Mouse (Mus musculus) MEL (cell line): ENCODE results near the gene Syn1. TPM values are rescaled to one million over a fixed set of nuclear protein-coding genes. Genes with fewer than 3 reads are reported as not detected.

ENCODE experiments used
- DNase-seq: peaks from one replicate; pipeline ENCODE4 v3.0.0; 2011; ENCODE audit warnings: low read depth, low spot score
- H3K27ac ChIP-seq: 2 replicates; pipeline ENCODE4 v1.5.1; 2012; ENCODE audit warnings: low read depth, mild to moderate bottlenecking, control low read depth, low read length, moderate library complexity; ENCODE audit not compliant: control insufficient read depth
- H3K27me3 ChIP-seq, 2 experiments: fragments of 150-350 bp in 1 of 2; sonication (generic) in 1 of 2; 2 replicates each; pipeline ENCODE4 v1.6.1; 2012; ENCODE audit warnings: low read length in 2 of 2, mild to moderate bottlenecking in 2 of 2, improper control_type of control experiment in 1 of 2, moderate library complexity in 1 of 2; ENCODE audit not compliant: insufficient read depth in 2 of 2, control insufficient read depth in 1 of 2
- H3K36me3 ChIP-seq, 2 experiments: 2 replicates each; pipeline ENCODE4 v1.6.1; 2012 to 2014; ENCODE audit warnings: low read length in 2 of 2, improper control_type of control experiment in 1 of 2, inconsistent platforms in 1 of 2, mild to moderate bottlenecking in 1 of 2; ENCODE audit not compliant: insufficient read depth in 2 of 2, control insufficient read depth in 1 of 2
- H3K4me1 ChIP-seq, 2 experiments: fragments of 150-350 bp in 1 of 2; sonication (generic) in 1 of 2; 2 replicates each; pipeline ENCODE4 v1.6.1; 2012; ENCODE audit warnings: low read length in 2 of 2, improper control_type of control experiment in 1 of 2, mild to moderate bottlenecking in 1 of 2; ENCODE audit not compliant: insufficient read depth in 2 of 2, control insufficient read depth in 1 of 2
- H3K4me3 ChIP-seq, 2 experiments: fragments of 150-350 bp in 1 of 2; sonication (generic) in 1 of 2; 2 replicates each; pipeline ENCODE4 v1.5.1; 2012; ENCODE audit warnings: low read depth in 2 of 2, low read length in 2 of 2, mild to moderate bottlenecking in 2 of 2, moderate library complexity in 2 of 2, control low read depth in 1 of 2, improper control_type of control experiment in 1 of 2; ENCODE audit not compliant: control insufficient read depth in 1 of 2, insufficient read depth in 1 of 2
- H3K79me2 ChIP-seq: 2 replicates; pipeline ENCODE4 v1.6.1; 2012; ENCODE audit warnings: mild to moderate bottlenecking, low read length, moderate library complexity; ENCODE audit not compliant: control insufficient read depth, poor library complexity, insufficient read depth
- H3K9ac ChIP-seq: 2 replicates; pipeline ENCODE4 v1.6.1; 2012; ENCODE audit warnings: low read depth, mild to moderate bottlenecking, control low read depth, low read length, moderate library complexity; ENCODE audit not compliant: control insufficient read depth, poor library complexity, severe bottlenecking
- H3K9me3 ChIP-seq: fragments of 150-350 bp; sonication (generic); replicated peaks from 2 replicates; pipeline ENCODE4 v1.6.1; 2012; ENCODE audit warnings: mild to moderate bottlenecking, low read length, improper control_type of control experiment, moderate library complexity; ENCODE audit not compliant: insufficient read depth
- BHLHE40 ChIP-seq: IDR thresholded peaks from 2 replicates; pipeline ENCODE4 v1.6.1; 2012; ENCODE audit warnings: low read depth, mild to moderate bottlenecking, inconsistent platforms, low read length, improper control_type of control experiment, borderline replicate concordance
- CTCF ChIP-seq, 3 experiments: IDR thresholded peaks in 2 of 3; conservative IDR thresholded peaks in 1 of 3; 2 replicates each; pipeline ENCODE4 v1.5.1; 2011 to 2012; ENCODE audit warnings: low read length in 3 of 3, low read depth in 2 of 3, mild to moderate bottlenecking in 2 of 3, improper control_type of control experiment in 1 of 3, inconsistent platforms in 1 of 3, mixed read lengths in 1 of 3, moderate library complexity in 1 of 3; ENCODE audit not compliant: control insufficient read depth in 1 of 3, insufficient read depth in 1 of 3, poor library complexity in 1 of 3, severe bottlenecking in 1 of 3
- E2F4 ChIP-seq: IDR thresholded peaks from 2 replicates; pipeline ENCODE4 v1.6.1; 2011; ENCODE audit warnings: low read depth, low read length, improper control_type of control experiment, borderline replicate concordance
- GABPA ChIP-seq: IDR thresholded peaks from 2 replicates; pipeline ENCODE4 v1.6.1; 2012; ENCODE audit warnings: low read depth, mild to moderate bottlenecking, inconsistent platforms, low read length, improper control_type of control experiment, moderate library complexity
- GATA1 ChIP-seq: IDR thresholded peaks from 2 replicates; pipeline ENCODE4 v1.6.1; 2011; ENCODE audit warnings: low read depth, low read length, improper control_type of control experiment
- MAZ ChIP-seq: IDR thresholded peaks from 2 replicates; pipeline ENCODE4 v1.6.1; 2012; ENCODE audit warnings: low read depth, mild to moderate bottlenecking, inconsistent platforms, low read length, improper control_type of control experiment
- POLR2A ChIP-seq, 2 experiments: IDR thresholded peaks; 2 replicates each; pipeline ENCODE4 v1.6.1; 2011 to 2012; ENCODE audit warnings: low read length in 2 of 2, mild to moderate bottlenecking in 2 of 2, control low read depth in 1 of 2, improper control_type of control experiment in 1 of 2, low read depth in 1 of 2, moderate library complexity in 1 of 2; ENCODE audit not compliant: control insufficient read depth in 1 of 2, insufficient read depth in 1 of 2, poor library complexity in 1 of 2
- POLR2AphosphoS5 ChIP-seq: IDR thresholded peaks from 2 replicates; pipeline ENCODE4 v1.6.1; 2012; ENCODE audit warnings: low read depth, borderline replicate concordance, mild to moderate bottlenecking, inconsistent platforms, low read length, moderate library complexity, mixed read lengths
- SIN3A ChIP-seq: IDR thresholded peaks from 2 replicates; pipeline ENCODE4 v1.6.1; 2012; ENCODE audit warnings: low read length, improper control_type of control experiment, inconsistent platforms
- TCF12 ChIP-seq: IDR thresholded peaks from 2 replicates; pipeline ENCODE4 v1.6.1; 2014; ENCODE audit warnings: low read depth, mild to moderate bottlenecking, inconsistent platforms, low read length, improper control_type of control experiment, moderate library complexity
- UBTF ChIP-seq: IDR thresholded peaks from 2 replicates; pipeline ENCODE4 v1.6.1; 2012; ENCODE audit warnings: low read depth, mild to moderate bottlenecking, inconsistent platforms, low read length, improper control_type of control experiment, moderate library complexity, borderline replicate concordance; ENCODE audit not compliant: insufficient read depth
- ZKSCAN1 ChIP-seq: IDR thresholded peaks from 2 replicates; pipeline ENCODE4 v1.6.1; 2012; ENCODE audit warnings: low read depth, mild to moderate bottlenecking, inconsistent platforms, low read length, improper control_type of control experiment, moderate library complexity
- polyA plus RNA-seq, 2 experiments: library from polyadenylated mRNA; stranded (reverse) in 1 of 2; unstranded in 1 of 2; fragments of >175 nt in 1 of 2; fragments of >200 nt in 1 of 2; gene quantifications; 2 replicates each; pipeline versions ENCODE4 v1.2.1 to v1.2.4; 2012; ENCODE audit warnings: low replicate concordance in 2 of 2, low read depth in 1 of 2; ENCODE audit not compliant: insufficient read length in 2 of 2, insufficient read depth in 1 of 2, missing spikeins in 1 of 2
- total RNA-seq: library from RNA; depleted of rRNA; stranded (reverse); fragments of 300-350 nt; gene quantifications from 2 replicates; pipeline ENCODE4 v1.2.3, GENCODE M21; 2012

Syn1 gene
- total and polyA plus RNA-seq, 3 experiments: 0.08 to 0.22 TPM; not detected in 1

GRCm38 (mm10) chrX:20868091-20868490 is 52.7 kb downstream of the Syn1 start:
- TF ChIP-seq POLR2AphosphoS5 (no peak), MAZ (no peak), E2F4 (no peak), GATA1 (no peak), SIN3A (no peak), CTCF (IDR thresholded peaks at IDR 0.05 in 2 of 3, conservative IDR thresholded peaks at IDR 0.05 in 1 of 3; ENCODE audit: control insufficient read depth in 1 of 3, insufficient read depth in 1 of 3, low read depth in 2 of 3, low read length in 3 of 3, poor library complexity in 1 of 3, severe bottlenecking in 1 of 3) (no peak), UBTF (no peak), ZKSCAN1 (no peak)
- TF ChIP-seq, all 39 proteins: peak for 0

GRCm38 (mm10) chrX:20863161-20864101 is 57.4 kb downstream of the Syn1 start:
- no peaks in the 10 kb centered on the region for H3K79me2 ChIP-seq
- no peak overlapping the region for H3K27ac ChIP-seq
- H3K36me3 ChIP-seq: peaks cover 0 to 2% of the 10 kb centered on the region in 2 experiments; a peak in 1 of 4 replicates
- no peaks in the 10 kb centered on the region for H3K27me3 ChIP-seq
- H3K4me3 ChIP-seq: no peak overlapping the region
- no peak for DNase-seq
- H3K9me3 ChIP-seq: no peaks in the 10 kb centered on the region
- H3K4me1 ChIP-seq: no peaks in the 10 kb centered on the region
- no peak overlapping the region for H3K9ac ChIP-seq
- no peak for TF ChIP-seq E2F4
- no peak for TF ChIP-seq GABPA
- no peak for TF ChIP-seq MAZ
- TF ChIP-seq POLR2A (IDR thresholded peaks at IDR 0.05; ENCODE audit: control insufficient read depth in 1 of 2, insufficient read depth in 1 of 2, low read depth in 1 of 2, low read length in 2 of 2, poor library complexity in 1 of 2): no peak
- TF ChIP-seq TCF12: no peak
- TF ChIP-seq BHLHE40: no peak

More at GRCm38 (mm10) chrX:20868091-20868490, 52.7 kb downstream of the Syn1 start:
- Histone ChIP-seq H3K9me3 (no peaks in the 10 kb centered on the region), H3K79me2 (no peaks in the 10 kb centered on the region), H3K4me1 (no peaks in the 10 kb centered on the region; a peak in 1 of 4 replicates), H3K36me3 (no peaks in the 10 kb centered on the region), H3K9ac (no peak overlapping the region), H3K27ac (no peak overlapping the region), H3K27me3 (no peaks in the 10 kb centered on the region), H3K4me3 (no peak overlapping the region)
- DNase-seq: no peak
